Mouse (Mus musculus): ENCODE measurements at regions not wholly inside any gene's neighbourhood (a gene's known extent, or its start where the extent isn't known, plus 50 kb on each side); places are given as distances from the start of the nearest gene placed in this dataset.

DNA sequence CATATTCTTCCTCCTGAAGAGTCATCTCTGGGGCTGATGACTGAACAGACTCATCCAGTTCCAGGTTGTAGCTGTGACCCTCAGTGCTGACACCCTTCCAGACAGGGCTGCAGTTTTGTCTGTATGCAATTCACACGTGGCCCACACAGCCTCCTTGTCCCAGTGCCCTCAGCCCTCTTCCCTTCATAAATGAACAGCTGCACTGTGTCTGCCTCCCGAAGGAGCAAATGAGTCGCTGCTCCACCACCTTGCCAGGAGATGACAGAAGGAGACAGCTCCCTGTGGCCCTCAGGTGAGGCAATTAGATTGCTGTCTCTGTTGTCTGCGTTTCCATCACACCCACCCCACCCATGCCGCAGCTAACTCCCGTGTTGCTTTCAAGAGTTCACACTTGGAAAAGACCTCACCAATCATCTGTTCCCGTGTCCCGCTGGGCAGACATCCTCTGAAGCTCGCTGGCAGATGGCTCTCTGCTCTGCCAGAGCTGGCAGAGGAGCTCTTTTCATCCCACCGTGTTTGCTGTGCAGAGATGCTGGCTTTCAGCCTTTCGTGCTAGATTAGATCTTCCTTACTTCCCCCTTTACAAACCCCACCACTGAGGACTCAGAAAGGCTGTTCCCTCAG is 135.5 kb upstream of the Slc35f3 start:
- no peak for DNase-seq

- DNase-seq: no peak
These were observed 134.4 kb upstream of the Slc35f3 start for GRCm38 (mm10) chr8:126163954-126164353.

- no peak for DNase-seq
These were observed 132.8 kb upstream of the Slc35f3 start for GRCm38 (mm10) chr8:126165486-126166095.

DNA sequence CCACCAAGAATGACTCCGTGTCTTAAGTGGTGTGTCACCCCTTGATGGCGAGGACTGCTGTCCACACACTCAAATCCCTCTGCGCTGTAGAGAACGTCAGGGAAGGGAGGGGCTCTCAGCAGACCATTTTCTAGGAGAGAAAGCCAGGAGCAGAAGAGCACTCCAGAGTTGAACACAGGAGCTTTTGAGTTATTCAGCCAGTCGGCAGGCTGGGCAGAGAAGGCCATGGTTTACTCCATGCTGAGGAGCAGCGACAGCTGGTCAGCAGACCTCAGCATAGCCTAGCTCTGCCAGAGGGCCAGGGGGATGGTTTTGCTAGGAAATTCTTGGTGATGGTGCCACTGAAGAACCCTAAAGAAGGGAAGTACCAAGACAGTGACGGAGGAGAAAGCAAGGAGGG is 132.0 kb upstream of the Slc35f3 start:
- DNase-seq: no peak

DNA sequence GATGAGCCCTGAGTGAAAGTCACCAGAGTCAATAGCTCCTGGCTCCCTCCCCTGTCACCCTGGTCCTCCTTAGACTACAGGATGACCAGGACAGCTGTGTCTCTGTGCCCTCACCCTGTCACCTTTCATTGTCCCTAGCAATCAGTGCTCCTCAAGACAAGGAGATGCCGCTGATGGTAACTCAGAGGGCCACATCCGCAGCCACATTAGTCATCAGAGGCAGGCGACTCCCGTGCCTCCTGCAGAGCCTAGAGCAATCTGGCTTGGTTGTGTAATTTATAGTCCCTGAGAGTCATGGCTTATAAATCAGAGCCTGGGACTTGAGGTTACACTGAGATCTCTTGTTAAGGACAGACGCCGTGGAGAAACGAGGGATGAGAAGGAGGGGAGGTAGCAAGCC is 123.9 kb upstream of the Slc35f3 start:
- no peak for DNase-seq

DNA sequence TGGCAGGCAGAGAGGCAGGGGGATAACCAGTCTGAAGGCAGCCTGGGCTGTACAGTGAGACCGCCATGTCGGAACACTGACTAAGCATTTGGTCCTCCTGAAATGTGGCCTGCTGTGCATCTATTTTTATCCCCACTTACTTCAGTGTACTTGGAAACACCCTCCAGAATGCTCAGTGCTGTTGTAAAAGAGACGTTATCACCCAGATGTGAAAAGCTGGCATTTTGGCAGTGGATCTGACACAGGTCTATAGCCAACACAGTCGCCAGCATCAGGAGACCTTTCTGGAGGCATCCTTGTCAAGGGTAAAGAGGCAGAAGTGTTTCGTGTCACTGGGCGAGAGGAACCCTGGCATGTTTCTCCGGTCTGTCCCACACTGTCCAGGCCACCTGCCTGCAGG is 122.1 kb upstream of the Slc35f3 start:
- no peak for DNase-seq

DNA sequence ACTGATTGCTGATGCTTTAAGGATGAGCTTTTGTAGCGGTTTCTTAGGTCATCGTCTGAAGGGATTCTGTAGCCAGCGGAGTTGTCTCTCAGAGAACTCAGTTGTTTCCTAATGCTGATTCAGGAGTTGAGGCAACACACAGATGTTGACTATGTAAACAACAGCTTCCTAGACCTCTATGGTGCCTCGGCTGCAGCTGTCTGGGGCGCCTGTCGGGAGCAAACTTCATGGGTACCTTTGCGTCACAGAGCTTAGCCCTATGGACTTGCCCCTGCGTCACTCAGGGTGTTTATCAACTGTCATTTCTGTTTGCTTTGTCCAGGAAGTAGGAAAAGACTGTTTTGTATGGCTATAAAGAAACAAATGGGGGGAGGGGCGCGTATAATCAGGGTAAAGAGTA is 120.5 kb upstream of the Slc35f3 start:
- DNase-seq: no peak

GRCm38 (mm10) chr8:126188741-126189285 is 109.5 kb upstream of the Slc35f3 start:
- no peak for DNase-seq

DNA sequence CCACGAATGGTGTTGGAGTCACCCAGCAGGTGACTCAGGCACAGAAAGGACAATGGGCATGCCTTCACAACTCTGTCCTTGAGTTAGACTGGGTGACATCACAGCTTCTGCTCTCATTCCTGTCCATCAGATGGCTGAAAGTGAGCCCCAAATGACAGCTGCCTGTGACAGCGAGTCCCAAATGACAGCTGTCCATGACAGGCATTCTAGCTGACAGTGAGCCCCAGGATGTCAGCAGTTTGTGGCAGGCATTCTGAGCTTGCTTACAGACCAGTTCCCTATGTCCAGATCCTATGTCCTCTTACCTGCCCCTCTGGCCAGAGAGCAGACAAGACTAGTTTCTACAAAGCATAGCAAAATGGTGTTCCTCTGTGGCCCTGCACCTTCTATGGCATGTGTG is 102.7 kb upstream of the Slc35f3 start:
- no peak for DNase-seq

DNA sequence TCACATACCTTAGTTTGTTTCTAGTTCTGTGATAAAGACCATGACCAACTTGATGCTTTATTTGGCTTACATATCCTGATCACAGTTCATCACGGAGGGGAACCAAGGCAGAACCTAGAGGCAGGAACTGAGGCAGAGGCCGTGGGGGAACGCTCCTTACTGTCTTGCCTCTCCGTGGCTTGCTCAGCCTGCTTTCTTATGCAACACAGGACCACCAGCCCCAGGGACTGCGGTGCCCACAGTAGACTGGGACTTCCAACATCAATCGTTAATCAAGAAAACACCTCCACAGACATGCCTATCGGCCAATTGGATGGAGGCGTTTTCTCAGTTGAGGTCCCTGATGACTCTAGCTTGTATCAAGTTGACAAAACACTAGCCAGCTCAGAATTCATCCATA is 87.8 kb upstream of the Slc35f3 start:
- DNase-seq: no peak

DNA sequence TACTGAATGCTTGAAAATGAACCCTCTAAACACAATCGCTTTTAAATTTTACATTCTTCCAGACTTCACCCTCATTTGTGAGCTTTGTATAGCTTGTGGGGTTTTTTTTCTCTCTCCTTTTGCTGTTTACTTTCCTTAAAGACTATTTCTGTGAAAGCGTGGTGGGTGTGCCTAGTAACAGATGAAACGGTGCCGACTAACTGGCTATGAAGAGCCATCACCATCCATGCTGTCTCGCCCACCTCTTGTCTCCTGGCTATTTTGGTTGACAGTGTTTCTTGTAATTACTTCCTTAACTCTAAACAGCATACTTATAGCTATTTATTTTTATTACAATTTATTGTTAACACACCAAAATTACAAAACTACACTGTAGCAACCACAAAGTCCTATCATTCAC is 85.6 kb upstream of the Slc35f3 start:
- DNase-seq: no peak

- DNase-seq: no peak
These were observed 83.8 kb upstream of the Slc35f3 start for GRCm38 (mm10) chr8:126214571-126214970.

- DNase-seq: no peak
These were observed 82.0 kb upstream of the Slc35f3 start for GRCm38 (mm10) chr8:126216391-126216790.

DNA sequence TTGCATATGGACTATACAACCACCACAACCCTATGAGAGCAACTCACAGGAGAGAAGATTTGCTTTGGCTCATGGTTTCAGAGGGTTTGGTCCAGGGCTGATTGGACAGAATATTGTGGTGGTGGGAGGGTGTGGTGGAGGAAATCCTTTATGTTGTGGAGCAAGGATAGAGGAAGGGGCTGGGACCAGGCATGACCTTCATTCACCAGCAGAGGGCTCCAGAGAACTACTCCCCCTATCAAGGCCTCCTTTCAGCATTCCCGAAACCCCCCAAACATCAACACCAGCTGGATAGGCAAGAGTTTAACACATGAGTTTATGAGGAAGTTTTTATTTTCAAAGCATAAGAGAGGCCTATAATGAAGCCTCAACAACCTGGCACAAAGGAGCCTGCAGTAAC is 76.7 kb upstream of the Slc35f3 start:
- no peak for DNase-seq

DNA sequence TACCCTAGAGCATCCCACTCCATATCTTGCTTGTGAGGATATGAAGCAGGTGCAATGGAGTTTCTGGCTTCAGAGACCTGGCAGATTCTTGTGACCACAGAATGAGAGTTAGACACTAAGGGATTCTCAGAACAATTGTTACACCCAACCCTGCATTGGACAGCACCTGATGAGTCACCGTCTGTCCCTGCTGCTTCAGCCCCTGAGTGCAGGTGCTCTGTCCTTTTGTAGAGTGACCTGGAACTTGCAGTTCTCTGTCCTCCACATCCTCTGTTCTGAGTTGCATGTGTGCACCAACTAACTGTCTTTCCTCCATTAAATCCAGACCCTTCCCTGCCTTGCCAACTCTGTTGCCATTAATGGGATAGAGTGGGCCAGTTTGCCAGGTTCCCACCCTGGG is 66.6 kb upstream of the Slc35f3 start:
- no peak for DNase-seq

- DNase-seq: no peak
These were observed 65.8 kb upstream of the Slc35f3 start for GRCm38 (mm10) chr8:126232521-126232920.

DNA sequence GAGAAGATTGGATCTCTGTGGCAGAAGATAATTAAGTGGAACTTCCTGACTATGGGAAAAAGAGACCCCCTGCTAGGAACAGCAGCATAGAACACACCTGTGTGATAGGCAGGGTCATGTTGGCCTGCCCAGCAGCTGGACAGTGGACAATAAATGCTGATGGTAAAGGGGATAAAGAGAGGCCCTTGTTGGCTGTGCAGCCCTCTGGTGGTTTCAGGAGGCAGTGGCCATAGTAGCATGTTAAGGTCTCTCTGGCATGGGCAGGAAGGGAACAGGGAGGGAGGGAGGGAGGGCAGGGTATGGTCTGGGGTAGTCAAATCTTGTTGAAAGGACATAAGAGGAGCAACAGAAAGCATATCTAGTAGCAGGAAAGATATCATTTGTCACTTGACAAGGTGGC is 58.7 kb upstream of the Slc35f3 start:
- no peak for DNase-seq

DNA sequence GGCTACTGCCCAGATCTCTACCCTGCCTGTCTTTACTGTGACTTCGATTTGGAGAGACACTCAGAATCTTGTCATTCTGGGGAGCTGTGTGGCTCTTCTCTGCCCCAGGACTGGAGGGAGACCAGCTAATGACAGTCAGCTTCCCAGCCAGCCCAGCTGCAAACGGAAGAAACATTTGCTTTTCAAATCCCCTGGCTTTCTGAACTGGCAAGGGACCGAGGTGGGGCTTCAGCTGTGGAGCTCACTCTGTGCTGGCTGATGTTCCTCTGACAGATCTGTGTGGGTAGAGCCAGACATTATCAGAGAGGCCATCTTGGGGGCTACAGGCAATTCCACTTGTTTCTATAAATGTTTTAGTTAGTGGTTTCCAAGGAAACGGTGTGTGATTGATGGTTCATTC is 54.0 kb upstream of the Slc35f3 start:
- no peak for DNase-seq

Measured in kidney, adult 8-10 months (tissue).